Mouse (Mus musculus) mesoderm, embryonic 11.5 days (tissue): Measurements from ENCODE around the gene Dcaf7.
"Not testable (repeated sequence)": the region's sequence is repeated elsewhere in the genome, so short reads cannot be mapped to it uniquely, and the experiment has no call there.

Source experiments
- DNase-seq: peaks from one replicate; pipeline ENCODE4 v3.0.0-alpha.2; 2012; ENCODE audit warnings: low read depth, low spot score

Gene Dcaf7

DNA sequence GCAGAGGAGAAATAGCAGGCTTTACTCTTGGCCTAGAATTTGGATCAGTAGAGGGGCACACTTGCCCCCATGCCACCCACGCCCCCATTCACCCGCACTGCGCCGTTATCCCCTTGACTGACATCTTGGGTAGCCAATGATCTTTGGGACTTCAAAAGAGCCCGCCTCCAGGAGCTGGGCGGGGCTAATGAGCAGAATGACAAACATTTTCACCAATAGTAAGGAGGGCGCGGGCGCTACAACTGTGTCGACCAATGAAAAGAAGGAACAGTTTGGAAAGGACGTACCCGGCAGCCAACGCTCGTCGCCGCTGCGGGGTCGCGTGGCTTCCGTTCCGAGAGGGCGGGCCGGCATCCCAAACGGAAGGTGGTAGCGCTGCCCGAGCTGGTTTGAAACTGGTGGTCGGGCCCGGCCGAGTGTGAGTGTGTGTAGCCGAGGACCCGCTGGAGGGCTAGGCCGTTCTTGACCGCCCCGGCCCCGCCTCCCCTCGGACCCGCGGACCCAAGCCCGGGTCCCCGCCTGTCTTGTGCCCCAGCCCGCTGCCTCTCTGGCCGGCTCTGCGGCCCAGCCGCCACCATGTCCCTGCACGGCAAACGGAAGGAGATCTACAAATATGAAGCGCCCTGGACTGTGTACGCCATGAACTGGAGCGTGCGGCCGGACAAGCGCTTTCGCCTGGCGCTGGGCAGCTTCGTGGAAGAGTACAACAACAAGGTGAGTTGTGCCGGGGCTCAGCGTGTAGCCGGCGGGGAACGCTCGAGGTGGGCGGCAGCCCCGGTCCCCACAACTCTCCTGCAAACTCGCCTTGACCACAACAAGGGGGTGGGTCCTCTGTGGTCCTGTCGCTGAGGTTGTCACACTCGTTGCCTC lies at the start of gene Dcaf7:
Gene Dcaf7, plus strand, starts transcription at position 325 of the 870 bp plus-strand sequence.
- peak; percentile 97 for DNase-seq

- no peak for DNase-seq
Measured at GRCm38 (mm10) chr11:105987446-105987845, 49.2 kb upstream of the Dcaf7 start.

DNA sequence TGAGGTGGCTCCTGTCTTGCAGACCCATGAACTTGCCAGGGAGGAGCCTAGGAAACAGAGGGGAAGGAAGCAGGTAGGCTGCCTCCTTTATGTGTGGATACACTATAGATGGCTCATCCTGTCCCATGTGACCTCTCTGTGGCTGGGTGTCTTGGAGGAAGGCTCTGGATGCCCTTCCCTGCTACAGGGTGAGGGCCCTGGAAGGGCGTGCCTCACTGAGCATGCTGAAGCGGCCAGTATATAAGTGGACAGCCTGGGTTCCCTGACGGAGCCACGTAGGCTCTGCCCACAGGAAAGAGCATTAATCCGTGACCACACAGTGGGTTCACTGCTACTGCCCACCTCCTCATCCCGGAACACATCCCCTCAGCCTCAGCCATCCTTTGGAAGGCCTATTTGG lies 47.2 kb upstream of the Dcaf7 start:
- DNase-seq: no peak

- no peak for DNase-seq
Measured at GRCm38 (mm10) chr11:105990231-105990630, 46.4 kb upstream of the Dcaf7 start.

GRCm38 (mm10) chr11:105994375-105994774 lies 42.3 kb upstream of the Dcaf7 start, which contains the start of gene Ace3:
TSS of gene Ace3 (plus strand) at chr11:105994675.
- DNase-seq: no peak

GRCm38 (mm10) chr11:106000062-106000461 lies 36.6 kb upstream of the Dcaf7 start:
- DNase-seq: no peak

GRCm38 (mm10) chr11:106001718-106002117 lies 35.0 kb upstream of the Dcaf7 start:
- DNase-seq: peak; percentile 11

DNA sequence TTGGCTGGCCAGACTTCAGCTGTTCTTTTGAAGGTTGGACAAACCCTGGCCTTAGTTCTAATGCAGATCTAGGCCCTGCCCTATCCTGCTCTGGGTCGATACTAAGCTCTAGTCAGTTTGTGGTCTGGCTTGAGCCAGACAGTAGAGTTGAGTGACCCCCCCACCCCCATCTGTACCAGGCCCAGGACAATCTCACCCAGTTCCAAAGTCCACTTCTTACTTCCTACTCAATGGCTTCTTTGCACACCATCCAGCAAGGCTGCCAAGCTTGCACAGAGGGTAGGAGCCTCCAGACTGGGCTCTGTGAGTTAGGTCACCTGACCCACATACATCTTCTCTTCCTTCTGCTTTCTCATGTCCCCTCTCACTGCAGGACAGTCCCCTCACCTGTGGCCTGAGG lies 32.1 kb upstream of the Dcaf7 start:
- DNase-seq: no peak

DNA sequence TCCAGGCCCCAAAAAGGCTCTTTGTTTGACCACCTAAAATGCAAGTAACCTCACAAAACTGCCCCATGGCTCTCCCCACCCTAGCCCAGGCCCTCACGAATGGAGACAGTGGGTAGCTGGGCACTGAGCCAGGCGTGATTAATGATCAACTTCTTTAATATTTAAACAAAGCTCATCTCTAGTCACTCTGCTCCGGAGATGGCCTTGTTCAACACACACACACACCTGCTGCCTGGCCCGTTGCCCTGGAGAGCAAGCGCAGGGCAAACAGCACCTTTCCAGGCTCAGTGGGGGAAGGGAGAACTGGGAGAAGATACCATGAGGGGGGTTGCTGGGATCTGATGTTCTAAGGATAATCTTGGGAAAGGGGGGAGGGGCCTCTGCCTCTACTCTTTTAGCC lies 30.7 kb upstream of the Dcaf7 start:
- DNase-seq: no peak

DNA sequence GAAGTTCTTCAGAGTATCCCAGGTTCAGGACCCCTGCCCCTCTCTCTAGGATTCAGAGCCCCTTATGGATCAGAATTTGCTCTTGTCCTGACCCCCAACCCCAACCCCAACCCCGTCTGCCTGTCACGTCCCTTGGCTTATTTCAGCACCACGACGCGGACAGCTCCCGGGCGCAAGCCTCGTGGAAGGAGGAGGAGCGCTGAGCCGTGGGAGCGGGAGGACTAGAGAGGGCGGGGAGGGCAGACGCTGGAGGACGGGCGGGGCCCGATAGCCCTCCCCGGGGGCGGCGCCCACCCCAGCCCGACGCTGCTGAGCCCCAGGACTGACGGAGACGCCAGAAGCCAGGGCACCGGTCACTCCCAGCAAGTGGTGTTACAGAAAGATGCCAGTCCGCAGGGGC lies 28.9 kb upstream of the Dcaf7 start, which contains the start of gene Kcnh6:
Gene Kcnh6, plus strand, starts transcription at position 304 of the 400 bp plus-strand sequence.
- peak; percentile 89 for DNase-seq

- peak; percentile 37 for DNase-seq
Measured at GRCm38 (mm10) chr11:106012711-106013110, 24.0 kb upstream of the Dcaf7 start.

GRCm38 (mm10) chr11:106013556-106014225 lies 23.0 kb upstream of the Dcaf7 start:
- DNase-seq: no peak

DNA sequence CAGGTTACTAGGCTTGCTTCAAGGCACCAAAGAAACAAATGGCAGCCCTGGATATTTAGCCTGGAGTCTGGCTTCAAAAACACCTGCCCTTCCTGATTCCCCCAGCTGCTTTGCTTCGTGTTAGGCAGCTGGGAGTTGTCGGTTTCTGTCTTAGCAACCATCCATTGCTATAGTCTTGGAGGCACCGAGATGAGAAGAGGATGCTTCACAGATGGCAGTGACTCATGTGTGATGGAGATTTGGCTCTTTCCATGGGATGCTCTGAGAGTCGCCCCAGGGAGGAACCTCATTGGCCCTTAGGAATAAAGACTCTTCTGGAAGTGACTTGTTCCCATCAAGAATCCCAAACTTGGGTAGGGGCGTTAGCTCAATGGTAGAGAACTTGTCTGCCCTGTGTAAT lies 20.2 kb upstream of the Dcaf7 start:
- DNase-seq: no peak

- peak; percentile 40 for DNase-seq
Measured at GRCm38 (mm10) chr11:106020051-106020763, 16.5 kb upstream of the Dcaf7 start.

DNA sequence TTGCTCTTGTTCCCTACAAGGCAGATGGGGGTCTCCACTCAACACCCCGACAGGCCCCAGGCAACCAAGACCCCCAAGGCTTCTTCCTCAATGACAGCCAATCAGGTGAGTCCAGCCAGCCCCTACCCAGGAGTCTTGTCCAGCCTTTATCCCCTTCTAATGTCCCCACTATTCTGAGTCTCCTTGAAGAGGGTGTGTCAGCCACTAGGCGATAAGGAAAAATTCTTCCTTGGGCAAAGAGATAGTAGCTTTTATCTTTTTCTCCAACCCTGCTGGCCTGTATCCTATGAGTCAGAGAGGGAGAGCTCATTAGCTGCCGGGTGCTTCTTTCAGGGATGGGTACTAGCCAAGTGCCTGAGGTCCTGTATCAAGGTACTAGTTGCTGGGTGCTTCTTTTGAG lies 10.9 kb upstream of the Dcaf7 start:
- no peak for DNase-seq

- peak; percentile 46 for DNase-seq
Measured at GRCm38 (mm10) chr11:106026465-106027151, 10.1 kb upstream of the Dcaf7 start.

DNA sequence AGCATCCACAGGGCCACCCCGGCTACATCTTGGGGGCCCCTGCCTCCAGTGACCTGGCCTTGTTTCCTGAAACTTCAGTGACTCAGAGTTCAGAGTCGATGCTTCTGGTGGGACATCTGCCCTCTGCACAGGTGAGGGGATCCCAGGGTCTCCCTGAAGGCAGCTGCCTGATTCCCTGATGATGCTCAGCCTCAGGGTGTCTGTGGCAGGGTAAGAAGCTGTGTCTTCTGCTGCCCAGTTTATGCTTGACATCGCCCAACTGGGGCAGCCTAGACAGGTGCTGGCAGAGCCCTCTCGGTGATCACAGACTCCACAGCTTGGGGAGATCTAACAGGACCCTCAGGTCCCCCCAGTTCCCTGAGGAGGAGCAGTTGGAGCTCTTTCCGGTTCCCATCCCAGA lies 9.1 kb upstream of the Dcaf7 start:
- no peak for DNase-seq

DNA sequence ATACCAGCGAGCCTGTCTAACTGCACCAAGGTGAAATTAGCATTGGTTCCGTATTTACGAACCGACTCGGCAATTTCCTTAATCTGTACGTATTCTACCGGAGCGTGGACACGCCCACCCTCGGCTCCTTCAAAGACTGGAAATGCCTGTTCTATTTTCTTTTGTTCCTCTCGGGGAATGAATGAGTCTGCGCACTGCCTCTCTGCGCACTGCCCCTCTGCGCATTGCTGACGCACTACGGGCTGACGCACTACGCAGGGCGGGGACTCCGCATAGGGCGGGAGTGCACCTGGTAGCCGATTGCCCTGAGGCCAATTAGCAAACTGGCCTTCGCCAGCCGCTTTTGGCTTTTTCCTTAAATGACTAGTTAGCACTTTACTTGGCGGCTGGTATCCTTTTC lies 4.6 kb upstream of the Dcaf7 start:
- not testable (repeated sequence) for DNase-seq

- no peak for DNase-seq
Measured at GRCm38 (mm10) chr11:106033491-106033919, 3.2 kb upstream of the Dcaf7 start.

GRCm38 (mm10) chr11:106034986-106035385 lies 1.7 kb upstream of the Dcaf7 start:
- no peak for DNase-seq

DNA sequence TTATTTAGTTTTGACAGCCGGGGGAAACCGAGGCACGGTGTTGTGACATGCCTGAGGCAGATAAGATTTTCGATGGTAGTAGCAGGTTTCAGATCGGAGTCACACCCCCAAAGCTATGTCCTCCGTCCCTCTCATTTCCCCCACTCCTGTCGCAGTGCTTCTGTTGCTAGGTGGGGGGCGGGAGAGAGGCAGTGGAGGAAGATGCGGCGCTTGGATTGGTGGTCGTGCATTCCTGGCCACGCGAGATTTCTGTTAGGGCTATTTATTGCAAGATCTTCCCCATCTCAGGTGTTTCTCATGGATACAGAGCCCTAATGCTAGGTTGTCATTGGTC lies 713 bp downstream of the Dcaf7 start:
- DNase-seq: peak; percentile 79

DNA sequence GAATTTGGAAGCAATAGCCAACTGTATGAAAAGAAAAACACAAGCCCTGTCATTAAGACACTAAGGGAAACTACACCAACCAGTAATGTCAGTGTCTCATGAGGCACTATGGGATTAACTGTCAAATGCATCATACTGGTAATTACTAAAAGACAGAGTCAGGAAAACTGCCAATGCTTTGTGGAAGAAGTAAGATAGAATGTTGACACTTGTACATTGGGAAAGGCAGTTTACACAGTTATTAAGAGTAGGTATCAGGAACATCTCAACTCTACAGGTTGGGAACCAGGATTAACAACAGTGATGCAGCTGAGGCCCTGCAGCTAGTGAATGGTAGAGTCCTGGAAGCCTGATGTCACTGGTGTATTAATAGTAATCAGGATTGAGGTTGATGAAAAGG lies 7.7 kb downstream of the Dcaf7 start:
- DNase-seq: no peak
